Mouse (Mus musculus) G1E (cell line): ENCODE data around the gene Ephx3.

ENCODE experiments used
- CTCF ChIP-seq: IDR thresholded peaks from 2 replicates; pipeline ENCODE4 v1.5.1; 2012; ENCODE audit warnings: low read depth, low read length, inconsistent platforms, mixed read lengths
- GATA1 ChIP-seq: IDR thresholded peaks from 2 replicates; pipeline ENCODE4 v1.6.1; 2012; ENCODE audit warnings: borderline replicate concordance, low read length, inconsistent platforms, mixed read lengths
- TAL1 ChIP-seq: conservative IDR thresholded peaks from 2 replicates; pipeline ENCODE4 v1.6.1; 2012; ENCODE audit warnings: low read depth, low read length, inconsistent platforms, mixed read lengths

- no peak for TF ChIP-seq CTCF
- TF ChIP-seq GATA1, result no peak
- no peak for TF ChIP-seq TAL1
Observed at GRCm38 (mm10) chr17:32202972-32203371, 13.6 kb upstream of the Ephx3 start.
